Mouse (Mus musculus) liver, adult 2 months (tissue): ENCODE data around the gene Rasal2. TPM values are rescaled to one million over a fixed set of nuclear protein-coding genes. Genes with fewer than 3 reads are reported as not detected.
A peak's percentile ranks its signal among the peaks of the same experiment; 100 is the strongest.

Source experiments
- DNase-seq: peaks from one replicate; pipeline ENCODE4 v3.0.0-alpha.2; 2011; ENCODE audit warnings: low read depth, low spot score; ENCODE audit errors: extremely low read depth
- H3K27ac ChIP-seq: fragments of 200-500 bp; replicated peaks from 2 replicates; pipeline ENCODE4 v1.5.1; 2012; ENCODE audit warnings: low read depth, mild to moderate bottlenecking, control low read depth, inconsistent platforms, low read length; ENCODE audit not compliant: insufficient read depth
- H3K27me3 ChIP-seq: fragments of 200-500 bp; 2 replicates; pipeline ENCODE4 v1.6.1; 2012; ENCODE audit warnings: mild to moderate bottlenecking, moderate library complexity, low read length, inconsistent platforms; ENCODE audit not compliant: control insufficient read depth, insufficient read depth
- H3K36me3 ChIP-seq: fragments of 200-500 bp; 2 replicates; pipeline ENCODE4 v1.6.1; 2012; ENCODE audit warnings: low read length, inconsistent platforms; ENCODE audit not compliant: control insufficient read depth, insufficient read depth
- H3K4me1 ChIP-seq: fragments of 200-500 bp; 2 replicates; pipeline ENCODE4 v1.6.1; 2011; ENCODE audit warnings: low read length; ENCODE audit not compliant: control insufficient read depth, insufficient read depth
- H3K4me3 ChIP-seq: fragments of 200-500 bp; 2 replicates; pipeline ENCODE4 v1.5.1; 2011; ENCODE audit warnings: low read depth, mild to moderate bottlenecking, control low read depth, low read length, moderate library complexity; ENCODE audit not compliant: insufficient read depth
- H3K79me2 ChIP-seq: fragments of 200-500 bp; 2 replicates; pipeline ENCODE4 v1.6.1; 2012; ENCODE audit warnings: inconsistent platforms, mild to moderate bottlenecking, low read length, moderate library complexity; ENCODE audit not compliant: control insufficient read depth, insufficient read depth
- H3K9ac ChIP-seq: fragments of 200-500 bp; 2 replicates; pipeline ENCODE4 v1.6.1; 2012; ENCODE audit warnings: low read depth, mild to moderate bottlenecking, control low read depth, inconsistent platforms, low read length
- CTCF ChIP-seq: fragments of 200-500 bp; IDR thresholded peaks from 2 replicates; pipeline ENCODE4 v1.5.1; 2011; ENCODE audit warnings: low read depth, low read length, control low read depth
- POLR2A ChIP-seq: fragments of 200-500 bp; IDR thresholded peaks from 2 replicates; pipeline ENCODE4 v1.6.1; 2011; ENCODE audit warnings: low read length, control low read depth; ENCODE audit not compliant: insufficient read depth; ENCODE audit errors: extremely low read depth
- WGBS: fragments of 180-500 bp; shearing (Covaris S2); methylation state at CpG from one replicate; pipeline ENCODE4 v1.1.7; 2018; 5-methylcytosine and 5-hydroxymethylcytosine counted together
- polyA plus RNA-seq: library from polyadenylated mRNA; depleted of rRNA; stranded (reverse); fragments of >200 nt; gene quantifications from 2 replicates; pipeline ENCODE4 v1.2.3, GENCODE M21; 2012
- total RNA-seq: library from RNA; depleted of rRNA; stranded (reverse); fragments of >200 nt; gene quantifications from 2 replicates; pipeline ENCODE4 v1.2.3, GENCODE M21; 2014

Rasal2 gene
- total and polyA plus RNA-seq, 2 experiments, result 1.2 to 10.2 TPM

- H3K27ac ChIP-seq, result no peak overlapping the region
- no peaks in the 10 kb centered on the region for H3K79me2 ChIP-seq
- H3K36me3 ChIP-seq, result peaks cover 19% of the 10 kb centered on the region
- H3K4me1 ChIP-seq, result no peaks in the 10 kb centered on the region
- 75% methylated on average over 7 of the region's 7 CpGs for WGBS
- no peak overlapping the region for H3K9ac ChIP-seq
- H3K27me3 ChIP-seq, result no peaks in the 10 kb centered on the region
- TF ChIP-seq POLR2A (no peak), CTCF (no peak)
- no peak for DNase-seq
- H3K4me3 ChIP-seq, result no peak overlapping the region
Observed at GRCm38 (mm10) chr1:157143326-157143932, 269.0 kb downstream of the Rasal2 start.

GRCm38 (mm10) chr1:157141014-157141413 lies 271.4 kb downstream of the Rasal2 start:
- Histone ChIP-seq H3K79me2 (no peaks in the 10 kb centered on the region), H3K27ac (no peak overlapping the region), H3K4me3 (no peak overlapping the region), H3K9ac (no peak overlapping the region), H3K36me3 (peaks cover 12% of the 10 kb centered on the region), H3K27me3 (no peaks in the 10 kb centered on the region), H3K4me1 (no peaks in the 10 kb centered on the region)
- TF ChIP-seq POLR2A (no peak), CTCF (no peak)
- WGBS, result 82% methylated on average over 3 of the region's 3 CpGs
- peak; percentile 8 for DNase-seq

GRCm38 (mm10) chr1:157137854-157138241 lies 274.5 kb downstream of the Rasal2 start:
- Histone ChIP-seq H3K79me2 (no peaks in the 10 kb centered on the region), H3K27ac (no peak overlapping the region), H3K4me1 (no peaks in the 10 kb centered on the region), H3K4me3 (no peak overlapping the region), H3K9ac (no peak overlapping the region), H3K36me3 (peaks cover 7% of the 10 kb centered on the region), H3K27me3 (no peaks in the 10 kb centered on the region)
- TF ChIP-seq POLR2A (no peak), CTCF (no peak)
- WGBS, result 96% methylated on average over 1 of the region's 1 CpGs
- no peak for DNase-seq

- DNase-seq, result no peak
- WGBS, result 88% methylated on average over 9 of the region's 9 CpGs
- Histone ChIP-seq H3K79me2 (no peaks in the 10 kb centered on the region), H3K4me3 (no peak overlapping the region), H3K27ac (no peak overlapping the region), H3K9ac (no peak overlapping the region), H3K27me3 (no peaks in the 10 kb centered on the region), H3K36me3 (peaks cover 9% of the 10 kb centered on the region), H3K4me1 (no peaks in the 10 kb centered on the region)
- TF ChIP-seq POLR2A, result no peak
- TF ChIP-seq CTCF, result no peak
Observed at GRCm38 (mm10) chr1:157137132-157137853, 275.1 kb downstream of the Rasal2 start.

- Histone ChIP-seq H3K79me2 (no peaks in the 10 kb centered on the region), H3K27me3 (no peaks in the 10 kb centered on the region), H3K4me3 (no peak overlapping the region), H3K9ac (no peak overlapping the region), H3K36me3 (peaks cover 4% of the 10 kb centered on the region; the same call in 1 of the 2 replicates), H3K4me1 (no peaks in the 10 kb centered on the region), H3K27ac (no peak overlapping the region)
- no peak for DNase-seq
- 100% methylated on average over 2 of the region's 2 CpGs for WGBS
- TF ChIP-seq CTCF (no peak), POLR2A (no peak)
Observed at GRCm38 (mm10) chr1:157128219-157128618, 284.2 kb downstream of the Rasal2 start.

- TF ChIP-seq POLR2A (no peak), CTCF (no peak)
- Histone ChIP-seq H3K79me2 (no peaks in the 10 kb centered on the region), H3K36me3 (no peaks in the 10 kb centered on the region), H3K27me3 (no peaks in the 10 kb centered on the region), H3K4me1 (no peaks in the 10 kb centered on the region), H3K9ac (no peak overlapping the region), H3K4me3 (no peak overlapping the region), H3K27ac (no peak overlapping the region)
- 46% methylated on average over 3 of the region's 3 CpGs for WGBS
- no peak for DNase-seq
Observed at GRCm38 (mm10) chr1:157123836-157124235, 288.6 kb downstream of the Rasal2 start.
